Mouse (Mus musculus) limb, embryonic 15.5 days (tissue): Measurements from ENCODE around the gene Gm3072. TPM values are rescaled to one million over a fixed set of nuclear protein-coding genes. Genes with fewer than 3 reads are reported as not detected.
"Not testable (repeated sequence)": the region's sequence is repeated elsewhere in the genome, so short reads cannot be mapped to it uniquely, and the experiment has no call there.

Experiments used
- ATAC-seq: fragments of 200-750 bp; cut with Nextera tagmentation; 2 replicates; pipeline ENCODE4 v1.8.0; 2017; ENCODE audit warnings: low read depth, moderate TSS enrichment; ENCODE audit not compliant: insufficient number of reproducible peaks, low FRiP score, low TSS enrichment
- H3K27ac ChIP-seq: fragments of 300-500 bp; sonication (generic); 2 replicates; pipeline ENCODE4 v1.5.1; 2015; ENCODE audit warnings: moderate library complexity, mild to moderate bottlenecking, inconsistent platforms
- H3K27me3 ChIP-seq: fragments of 300-500 bp; sonication (generic); 2 replicates; pipeline ENCODE4 v1.6.1; 2015; ENCODE audit warnings: inconsistent platforms
- H3K36me3 ChIP-seq: fragments of 300-500 bp; sonication (generic); 2 replicates; pipeline ENCODE4 v1.6.1; 2015; ENCODE audit warnings: inconsistent platforms
- H3K4me1 ChIP-seq: fragments of 300-500 bp; sonication (generic); 2 replicates; pipeline ENCODE4 v1.6.1; 2015; ENCODE audit warnings: inconsistent platforms
- H3K4me2 ChIP-seq: fragments of 300-500 bp; sonication (generic); 2 replicates; pipeline ENCODE4 v1.6.1; 2015; ENCODE audit warnings: mild to moderate bottlenecking, inconsistent platforms
- H3K4me3 ChIP-seq: fragments of 300-500 bp; sonication (generic); 2 replicates; pipeline ENCODE4 v1.5.1; 2015; ENCODE audit warnings: mild to moderate bottlenecking, inconsistent platforms
- H3K9ac ChIP-seq: fragments of 300-500 bp; sonication (generic); 2 replicates; pipeline ENCODE4 v1.6.1; 2015; ENCODE audit warnings: inconsistent platforms
- H3K9me3 ChIP-seq: fragments of 300-500 bp; sonication (generic); 2 replicates; pipeline ENCODE4 v1.6.1; 2016; ENCODE audit warnings: inconsistent platforms
- WGBS: fragments of 180-500 bp; shearing (Covaris S2); methylation state at CpG from one replicate; pipeline ENCODE4 v1.1.7; 2015; 5-methylcytosine and 5-hydroxymethylcytosine counted together
- polyA plus RNA-seq: library from polyadenylated mRNA; unstranded; fragments of >200 nt; fragmentation: Nextera tagmentation; extraction: Ambion mirVana; gene quantifications from 2 replicates; pipeline ENCODE4 v1.2.1, GENCODE M21; 2015

Gm3072 gene
- polyA plus RNA-seq = not detected in 2 replicates

GRCm38 (mm10) chr14:41624512-41624911 is at the start of gene Gm3072:
TSS of gene Gm3072 (minus strand) at chr14:41624612.
- not testable (repeated sequence) for H3K9ac ChIP-seq, ATAC-seq, H3K4me3 ChIP-seq, H3K27ac ChIP-seq, H3K9me3 ChIP-seq, H3K27me3 ChIP-seq, H3K4me2 ChIP-seq, H3K4me1 ChIP-seq, H3K36me3 ChIP-seq
- WGBS = 86% methylated on average over 1 of the region's 2 CpGs

GRCm38 (mm10) chr14:41648176-41648575 is 23.8 kb upstream of the Gm3072 start:
- not testable (repeated sequence) for H3K4me2 ChIP-seq, H3K27ac ChIP-seq, H3K4me1 ChIP-seq, ATAC-seq, H3K4me3 ChIP-seq, H3K27me3 ChIP-seq, H3K36me3 ChIP-seq, H3K9ac ChIP-seq, H3K9me3 ChIP-seq
- 66% methylated on average over 2 of the region's 2 CpGs for WGBS

- H3K4me2 ChIP-seq, H3K27ac ChIP-seq, H3K36me3 ChIP-seq, H3K4me3 ChIP-seq, H3K4me1 ChIP-seq, H3K27me3 ChIP-seq, H3K9me3 ChIP-seq, ATAC-seq, H3K9ac ChIP-seq: not testable (repeated sequence)
- WGBS = no CpG with 5 or more reads among the region's 1 CpGs
Observed at GRCm38 (mm10) chr14:41646387-41646786, 22.0 kb upstream of the Gm3072 start, which contains the start of gene Gm3676. TSS of gene Gm3676 (minus strand) at chr14:41646487.

- not testable (repeated sequence) for H3K9me3 ChIP-seq, H3K36me3 ChIP-seq, H3K9ac ChIP-seq, H3K27ac ChIP-seq, H3K4me3 ChIP-seq, H3K4me2 ChIP-seq, H3K4me1 ChIP-seq, H3K27me3 ChIP-seq, ATAC-seq
- 93% methylated on average over 9 of the region's 11 CpGs for WGBS
Observed at GRCm38 (mm10) chr14:41630144-41630543, 5.7 kb upstream of the Gm3072 start.

- H3K4me2 ChIP-seq, H3K9ac ChIP-seq, H3K4me3 ChIP-seq, H3K27me3 ChIP-seq, H3K36me3 ChIP-seq, H3K4me1 ChIP-seq, H3K27ac ChIP-seq, ATAC-seq, H3K9me3 ChIP-seq: not testable (repeated sequence)
- WGBS = 94% methylated on average over 5 of the region's 5 CpGs
Observed at GRCm38 (mm10) chr14:41622535-41622934, 1.9 kb downstream of the Gm3072 start.

GRCm38 (mm10) chr14:41610690-41611089 is 13.7 kb downstream of the Gm3072 start:
- not testable (repeated sequence) for H3K4me1 ChIP-seq, H3K4me2 ChIP-seq, H3K36me3 ChIP-seq, H3K4me3 ChIP-seq, H3K27me3 ChIP-seq, H3K9ac ChIP-seq, H3K27ac ChIP-seq, H3K9me3 ChIP-seq, ATAC-seq
- WGBS = 71% methylated on average over 1 of the region's 1 CpGs

- WGBS = 93% methylated on average over 15 of the region's 15 CpGs
- not testable (repeated sequence) for H3K27me3 ChIP-seq, H3K4me3 ChIP-seq, H3K9ac ChIP-seq, ATAC-seq, H3K4me2 ChIP-seq, H3K9me3 ChIP-seq, H3K4me1 ChIP-seq, H3K36me3 ChIP-seq, H3K27ac ChIP-seq
Observed at GRCm38 (mm10) chr14:41600935-41601334, 23.5 kb downstream of the Gm3072 start.

GRCm38 (mm10) chr14:41586346-41586745 is 38.1 kb downstream of the Gm3072 start:
- H3K27me3 ChIP-seq, H3K27ac ChIP-seq, H3K36me3 ChIP-seq, ATAC-seq, H3K4me3 ChIP-seq, H3K4me1 ChIP-seq, H3K9ac ChIP-seq, H3K9me3 ChIP-seq, H3K4me2 ChIP-seq: not testable (repeated sequence)
- WGBS = 57% methylated on average over 1 of the region's 1 CpGs

GRCm38 (mm10) chr14:41572911-41573310 is 51.5 kb downstream of the Gm3072 start, which contains the start of gene 1700049E17Rik2:
TSS of gene 1700049E17Rik2 (plus strand) at chr14:41573211.
- not testable (repeated sequence) for H3K4me2 ChIP-seq, H3K9ac ChIP-seq, H3K9me3 ChIP-seq, H3K4me1 ChIP-seq, H3K27ac ChIP-seq, H3K4me3 ChIP-seq, ATAC-seq, H3K27me3 ChIP-seq, H3K36me3 ChIP-seq
- no CpG with 5 or more reads among the region's 1 CpGs for WGBS

Other genes starting within 250 kb of the Gm3072 start
- gene Gm7945, start 238.2 kb downstream of the Gm3072 start, polyA plus RNA-seq = not detected in 2 replicates
- gene Gm6482, start 216.3 kb downstream of the Gm3072 start, polyA plus RNA-seq = not detected in 2 replicates
- gene Gm7954, start 171.1 kb downstream of the Gm3072 start, polyA plus RNA-seq = not detected in 2 replicates
- gene Gm3486, start 135.1 kb downstream of the Gm3072 start, polyA plus RNA-seq = not detected in 2 replicates
- not detected in 2 replicates for gene Gm7970, start 69.0 kb downstream of the Gm3072 start, polyA plus RNA-seq
- not detected in 2 replicates for gene 1700049E17Rik2, start 51.4 kb downstream of the Gm3072 start, polyA plus RNA-seq
- not detected in 2 replicates for gene Gm3676, start 21.9 kb upstream of the Gm3072 start, polyA plus RNA-seq
- not detected in 2 replicates for gene Gm8068, start 77.3 kb upstream of the Gm3072 start, polyA plus RNA-seq
- gene Gm7929, start 126.0 kb upstream of the Gm3072 start, polyA plus RNA-seq = not detected in 2 replicates
- gene Gm47189, start 147.8 kb upstream of the Gm3072 start, polyA plus RNA-seq = not detected in 2 replicates